Mouse (Mus musculus) adrenal gland (tissue): ENCODE results near the gene Mcpt9.
"Not testable (repeated sequence)": the region's sequence is repeated elsewhere in the genome, so short reads cannot be mapped to it uniquely, and the experiment has no call there.

ENCODE experiments used
- intact Hi-C: fragments of 180-260 bp; cut with DNase I; formaldehyde crosslinking; loops from one replicate; pipeline ENCODE4 v1.15.1; 2025
- long read RNA-seq, 2 experiments: library from polyadenylated mRNA; unstranded; transcript quantifications; one replicate each; pipeline ENCODE4 v2.0.0; 2020; ENCODE audit warnings: borderline replicate concordance in 1 of 2; ENCODE audit not compliant: insufficient replicate concordance in 1 of 2

Gene Mcpt9
- long read RNA-seq, experiment 1, result 0 reads
- long read RNA-seq, experiment 2, result 0 reads

- intact Hi-C loops, result not testable (repeated sequence)
Measured at GRCm38 (mm10) chr14:56030395-56030794, at the start of gene Mcpt9. Mcpt9 (minus strand) TSS chr14:56030495.

GRCm38 (mm10) chr14:56062213-56062612 lies 31.9 kb upstream of the Mcpt9 start, which contains the start of gene Mcpt4:
Mcpt4 (minus strand) TSS chr14:56062313.
- intact Hi-C loops, result not testable (repeated sequence)

GRCm38 (mm10) chr14:56057722-56058121 lies 27.4 kb upstream of the Mcpt9 start:
- intact Hi-C loops, result no loop called here

GRCm38 (mm10) chr14:56055408-56055807 lies 25.1 kb upstream of the Mcpt9 start:
- intact Hi-C loops, result no loop called here

GRCm38 (mm10) chr14:56041792-56042191 lies 11.5 kb upstream of the Mcpt9 start, which contains the start of gene Mcpt2:
Mcpt2 (plus strand) TSS chr14:56042041.
- intact Hi-C loops, result not testable (repeated sequence)

- intact Hi-C loops, result no loop called here
Measured at GRCm38 (mm10) chr14:56034433-56034832, 4.1 kb upstream of the Mcpt9 start.

DNA sequence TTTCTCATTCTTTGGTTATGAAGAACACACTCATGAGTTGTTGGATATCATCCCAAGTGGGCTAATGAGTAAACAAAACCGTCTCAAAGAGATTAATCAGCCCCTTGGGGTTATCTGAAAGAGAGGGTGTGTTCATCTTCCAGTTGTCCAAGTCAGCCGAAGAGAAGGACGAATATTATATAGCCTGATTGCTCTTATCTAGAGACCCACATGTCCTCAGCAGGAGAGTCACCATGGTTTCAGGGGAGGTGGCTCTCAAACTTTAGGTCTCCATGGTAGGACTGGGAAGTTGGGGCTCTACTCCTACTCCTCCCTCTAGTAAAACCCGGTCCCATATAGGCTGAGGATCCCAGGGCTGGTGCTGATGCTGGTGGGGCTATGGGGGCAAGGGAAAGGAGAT lies 9.0 kb downstream of the Mcpt9 start:
- intact Hi-C loops, result not testable (repeated sequence)

DNA sequence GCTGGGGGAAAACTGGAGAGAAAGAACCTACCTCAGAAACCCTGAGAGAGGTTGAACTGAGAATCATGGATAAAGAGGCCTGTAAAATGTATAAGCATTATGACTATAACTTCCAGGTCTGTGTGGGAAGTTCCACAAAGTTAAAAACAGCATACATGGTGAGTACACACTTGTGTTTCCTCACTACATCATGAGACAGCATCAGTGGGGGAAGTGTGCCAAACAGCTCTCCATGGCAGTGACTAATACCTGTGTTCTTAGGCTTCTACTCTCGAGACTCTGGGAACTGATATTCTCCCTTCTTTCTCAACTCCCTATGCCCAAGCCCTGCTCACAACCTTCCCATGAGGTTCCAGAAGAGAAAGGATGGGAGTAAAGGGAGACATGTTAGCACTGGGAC lies 10.8 kb downstream of the Mcpt9 start:
- intact Hi-C loops, result loop anchor here (2.0 kb wide), 1 partner anchor 41 kb away; no protein-coding TSS in a partner anchor

DNA sequence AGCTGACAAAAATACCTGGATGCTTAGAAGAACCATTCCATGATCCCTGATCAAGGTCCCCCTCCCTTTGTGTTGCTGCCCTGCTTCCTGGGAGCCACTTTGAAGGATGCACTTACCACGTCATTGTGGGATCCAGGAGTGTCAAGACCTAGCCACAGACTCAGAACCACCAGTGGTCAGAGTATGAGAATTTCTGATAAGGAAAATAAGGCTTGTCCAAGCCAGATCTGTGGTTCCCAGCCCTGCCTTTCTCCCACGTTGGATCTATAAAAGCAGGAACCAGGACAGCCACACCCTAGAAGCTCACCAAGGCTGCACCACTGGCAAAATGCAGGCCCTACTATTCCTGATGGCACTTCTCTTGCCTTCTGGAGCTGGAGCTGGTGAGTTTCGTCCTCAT lies 12.6 kb downstream of the Mcpt9 start, which contains the start of gene Mcpt1:
Gene Mcpt1 (plus strand): TSS at position 301 of the 400 bp plus-strand sequence.
- intact Hi-C loops, result loop anchor here (2.0 kb wide), 1 partner anchor 43 kb away; no protein-coding TSS in a partner anchor

GRCm38 (mm10) chr14:56013924-56014323 lies 16.4 kb downstream of the Mcpt9 start:
- intact Hi-C loops, result no loop called here

DNA sequence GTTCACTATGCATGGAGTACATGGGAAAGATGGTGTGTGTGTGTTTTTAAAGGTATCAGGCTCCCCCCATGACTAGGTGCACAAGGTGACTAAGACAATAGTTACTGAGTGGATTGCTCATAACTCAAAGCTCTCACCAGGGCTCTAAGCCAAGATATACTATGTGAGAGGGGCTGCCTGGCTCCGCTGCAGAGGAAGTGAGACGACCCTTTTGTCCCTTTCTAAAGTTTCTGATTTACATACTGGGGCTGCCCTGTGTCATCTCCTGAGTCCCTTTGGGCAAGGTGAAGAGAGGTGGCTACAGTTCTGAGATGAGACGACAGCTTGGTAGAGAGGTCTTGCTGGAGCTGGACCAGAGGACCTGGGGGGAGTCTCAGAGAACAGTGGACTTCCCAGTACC lies 17.1 kb downstream of the Mcpt9 start:
- intact Hi-C loops, result no loop called here

GRCm38 (mm10) chr14:55987464-55987863 lies 42.8 kb downstream of the Mcpt9 start:
- intact Hi-C loops, result not testable (repeated sequence)
